Mouse (Mus musculus): ENCODE data around the gene Pbx3. TPM values are rescaled to one million over a fixed set of nuclear protein-coding genes. Genes with fewer than 3 reads are reported as not detected.

Gene Pbx3
- polyA plus RNA-seq, 1 experiment from 2014 or later, result 10.8 TPM

DNA sequence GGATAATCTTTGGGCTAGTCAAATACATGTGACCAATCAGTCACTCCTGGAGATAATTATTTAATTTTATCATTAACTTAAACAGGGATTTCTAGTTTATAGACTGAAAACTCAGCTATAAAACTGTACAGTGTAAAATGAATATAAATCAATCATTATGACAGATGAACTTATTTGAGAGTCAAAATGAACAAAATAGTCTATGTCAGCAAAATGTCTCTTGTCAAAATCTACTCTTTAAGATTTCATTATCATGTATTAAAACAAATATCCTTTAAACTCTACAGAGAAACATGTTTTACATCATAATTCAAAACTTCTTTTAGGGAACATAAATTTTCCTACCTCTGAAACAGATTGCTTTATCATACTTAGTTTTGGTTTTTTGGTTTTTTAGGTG, 20.9 kb downstream of the Pbx3 start:
- Histone ChIP-seq H3K4me3 (ENCODE audit: low read depth, low read length) (no peak overlapping the region), H3K4me1 (replicated peaks; ENCODE audit: control insufficient read depth, insufficient read depth, low read length) (no peaks in the 10 kb centered on the region), H3K27me3 (replicated peaks; ENCODE audit: control insufficient read depth, insufficient read depth, low read length) (no peaks in the 10 kb centered on the region), H3K36me3 (ENCODE audit: control insufficient read depth, insufficient read depth) (no peaks in the 10 kb centered on the region), H3K9me3 (ENCODE audit: control insufficient read depth) (no peaks in the 10 kb centered on the region), H3K4me2 (replicated peaks; ENCODE audit: low read depth) (no peak overlapping the region), H3K9ac (ENCODE audit: low read depth, low read length) (no peak overlapping the region), H3K27ac (ENCODE audit: low read depth, low read length) (no peak overlapping the region)
- ATAC-seq, result no peak
- no peak for TF ChIP-seq CTCF (IDR thresholded peaks at IDR 0.05; ENCODE audit: low read depth)

DNA sequence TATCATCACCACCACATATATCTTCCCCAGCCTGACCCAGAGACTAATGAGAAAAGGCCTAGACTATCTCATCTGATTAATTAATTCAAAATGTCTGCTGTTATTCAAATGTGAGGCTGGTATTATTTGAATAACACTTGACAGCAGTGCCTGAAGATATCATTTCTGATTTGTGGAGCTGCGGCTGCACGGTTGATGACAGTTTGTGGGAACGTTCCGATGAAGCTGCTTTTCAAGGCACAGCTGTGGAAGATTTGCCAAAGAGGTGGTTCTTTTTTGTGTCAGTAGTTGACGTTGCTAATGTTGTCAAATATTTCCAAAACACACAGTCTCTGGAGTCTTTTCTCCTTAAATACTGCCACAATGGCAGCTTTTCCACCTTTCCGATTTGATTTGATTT, 25.8 kb downstream of the Pbx3 start:
- no peak for TF ChIP-seq CTCF (IDR thresholded peaks at IDR 0.05; ENCODE audit: low read depth)
- WGBS, result 84% methylated on average over 6 of the region's 6 CpGs
- Histone ChIP-seq H3K27me3 (replicated peaks; ENCODE audit: control insufficient read depth, insufficient read depth, low read length) (no peaks in the 10 kb centered on the region), H3K9me3 (ENCODE audit: control insufficient read depth) (no peaks in the 10 kb centered on the region), H3K27ac (ENCODE audit: low read depth, low read length) (no peak overlapping the region), H3K36me3 (ENCODE audit: control insufficient read depth, insufficient read depth) (no peaks in the 10 kb centered on the region), H3K4me3 (ENCODE audit: low read depth, low read length) (no peak overlapping the region), H3K4me1 (replicated peaks; ENCODE audit: control insufficient read depth, insufficient read depth, low read length) (no peaks in the 10 kb centered on the region), H3K4me2 (replicated peaks; ENCODE audit: low read depth) (no peak overlapping the region), H3K9ac (ENCODE audit: low read depth, low read length) (no peak overlapping the region)
- ATAC-seq, result no peak

DNA sequence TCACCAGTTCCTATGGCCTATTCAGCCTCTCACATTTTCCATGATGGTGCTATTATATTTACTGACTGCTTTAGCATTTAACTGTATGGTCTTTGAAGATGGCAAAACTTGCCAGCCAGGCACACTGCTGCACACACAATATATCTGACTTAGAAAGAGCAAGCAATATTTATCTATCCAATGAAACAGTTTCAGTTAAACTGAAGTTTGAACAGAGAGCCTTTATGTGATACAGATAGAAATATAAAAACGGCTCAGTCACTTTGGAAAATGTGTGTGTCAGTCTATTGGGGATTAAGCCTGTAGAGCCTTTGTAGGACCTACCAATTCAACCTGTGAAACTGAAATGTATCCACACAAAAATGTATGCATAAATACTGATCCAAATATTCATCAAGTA, 74.3 kb downstream of the Pbx3 start:
- WGBS, result 75% methylated on average over 1 of the region's 1 CpGs
- no peaks in the 10 kb centered on the region for H3K36me3 ChIP-seq (ENCODE audit: control insufficient read depth, insufficient read depth)
- H3K4me1 ChIP-seq (replicated peaks; ENCODE audit: control insufficient read depth, insufficient read depth, low read length), result no peaks in the 10 kb centered on the region
- no peak overlapping the region for H3K4me2 ChIP-seq (replicated peaks; ENCODE audit: low read depth)
- no peak overlapping the region for H3K4me3 ChIP-seq (ENCODE audit: low read depth, low read length)
- no peaks in the 10 kb centered on the region for H3K9me3 ChIP-seq (ENCODE audit: control insufficient read depth)
- H3K27me3 ChIP-seq (replicated peaks; ENCODE audit: control insufficient read depth, insufficient read depth, low read length), result no peaks in the 10 kb centered on the region
- no peak for ATAC-seq
- no peak overlapping the region for H3K27ac ChIP-seq (ENCODE audit: low read depth, low read length)
- TF ChIP-seq CTCF (IDR thresholded peaks at IDR 0.05; ENCODE audit: low read depth), result no peak
- no peak overlapping the region for H3K9ac ChIP-seq (ENCODE audit: low read depth, low read length)

DNA sequence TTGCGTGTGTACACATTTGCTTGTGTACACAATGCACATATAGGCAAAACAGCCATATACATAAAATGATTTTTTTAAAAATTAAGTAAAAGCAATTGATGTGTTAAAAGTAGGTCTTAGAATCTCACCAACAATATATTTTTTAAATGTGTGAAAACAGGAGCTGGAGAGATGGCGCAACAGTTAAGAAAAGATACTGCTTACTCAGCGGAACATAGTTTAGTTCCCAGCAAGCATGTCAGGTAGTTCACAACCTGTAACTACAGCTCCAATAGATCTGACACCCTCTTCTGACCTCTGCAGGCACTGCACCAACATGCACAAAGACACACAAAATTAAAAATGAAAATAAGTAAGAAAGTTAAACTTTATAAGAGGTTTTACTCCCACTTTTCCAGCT, 74.7 kb downstream of the Pbx3 start:
- no peaks in the 10 kb centered on the region for H3K9me3 ChIP-seq (ENCODE audit: control insufficient read depth)
- no peak for TF ChIP-seq CTCF (IDR thresholded peaks at IDR 0.05; ENCODE audit: low read depth)
- ATAC-seq, result no peak
- no peaks in the 10 kb centered on the region for H3K36me3 ChIP-seq (ENCODE audit: control insufficient read depth, insufficient read depth)
- 96% methylated on average over 3 of the region's 3 CpGs for WGBS
- H3K9ac ChIP-seq (ENCODE audit: low read depth, low read length), result no peak overlapping the region
- H3K4me2 ChIP-seq (replicated peaks; ENCODE audit: low read depth), result no peak overlapping the region
- H3K27ac ChIP-seq (ENCODE audit: low read depth, low read length), result no peak overlapping the region
- H3K27me3 ChIP-seq (replicated peaks; ENCODE audit: control insufficient read depth, insufficient read depth, low read length), result no peaks in the 10 kb centered on the region
- no peak overlapping the region for H3K4me3 ChIP-seq (ENCODE audit: low read depth, low read length)
- no peaks in the 10 kb centered on the region for H3K4me1 ChIP-seq (replicated peaks; ENCODE audit: control insufficient read depth, insufficient read depth, low read length)

DNA sequence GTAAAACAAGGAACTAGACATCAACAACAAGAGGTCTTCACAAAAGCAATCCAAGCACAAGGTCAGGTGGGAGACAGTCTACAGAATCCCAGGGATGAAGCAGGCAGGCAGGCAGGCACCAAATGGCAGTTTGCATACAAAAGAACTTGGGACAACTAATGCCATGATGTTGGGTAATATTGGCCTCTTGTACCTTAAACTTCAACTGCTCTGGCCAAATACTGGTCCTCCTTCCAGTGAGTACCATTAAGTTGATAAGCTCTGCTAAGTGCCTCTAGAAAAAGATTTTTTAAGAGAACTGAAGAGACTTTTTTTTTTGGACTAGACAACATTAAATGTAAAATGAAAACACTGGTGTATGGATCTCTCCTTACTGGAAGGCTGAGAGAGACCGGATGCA, 83.2 kb downstream of the Pbx3 start:
- WGBS, result 88% methylated on average over 1 of the region's 1 CpGs
- Histone ChIP-seq H3K4me3 (ENCODE audit: low read depth, low read length) (no peak overlapping the region), H3K4me2 (replicated peaks; ENCODE audit: low read depth) (no peak overlapping the region), H3K4me1 (replicated peaks; ENCODE audit: control insufficient read depth, insufficient read depth, low read length) (no peaks in the 10 kb centered on the region), H3K27ac (ENCODE audit: low read depth, low read length) (no peak overlapping the region), H3K36me3 (ENCODE audit: control insufficient read depth, insufficient read depth) (no peaks in the 10 kb centered on the region), H3K9me3 (ENCODE audit: control insufficient read depth) (no peaks in the 10 kb centered on the region), H3K27me3 (replicated peaks; ENCODE audit: control insufficient read depth, insufficient read depth, low read length) (no peaks in the 10 kb centered on the region), H3K9ac (ENCODE audit: low read depth, low read length) (no peak overlapping the region)
- TF ChIP-seq CTCF (IDR thresholded peaks at IDR 0.05; ENCODE audit: low read depth), result no peak
- no peak for ATAC-seq

DNA sequence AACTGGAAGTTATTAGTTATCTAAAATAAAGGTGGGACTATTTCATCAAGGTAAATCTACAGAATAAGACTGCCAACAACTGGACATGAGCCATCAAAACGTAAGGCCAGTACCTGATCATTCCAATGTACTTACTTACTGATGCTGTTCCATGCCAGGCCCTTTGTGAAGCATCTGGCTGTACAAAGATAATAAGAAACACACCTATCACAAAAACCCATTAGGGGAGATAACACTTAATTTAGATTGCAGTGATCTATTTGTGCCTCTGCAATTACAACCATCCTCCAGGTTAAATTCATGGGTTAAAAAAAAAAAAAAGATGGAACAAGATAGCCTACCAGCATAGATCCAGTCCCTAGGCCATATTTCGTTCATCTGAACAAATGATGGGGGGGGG, 88.7 kb downstream of the Pbx3 start:
- no peaks in the 10 kb centered on the region for H3K9me3 ChIP-seq (ENCODE audit: control insufficient read depth)
- no peaks in the 10 kb centered on the region for H3K27me3 ChIP-seq (replicated peaks; ENCODE audit: control insufficient read depth, insufficient read depth, low read length)
- WGBS, result 88% methylated on average over 2 of the region's 2 CpGs
- H3K36me3 ChIP-seq (ENCODE audit: control insufficient read depth, insufficient read depth), result no peaks in the 10 kb centered on the region
- no peak for ATAC-seq
- H3K27ac ChIP-seq (ENCODE audit: low read depth, low read length), result no peak overlapping the region
- no peak overlapping the region for H3K9ac ChIP-seq (ENCODE audit: low read depth, low read length)
- no peaks in the 10 kb centered on the region for H3K4me1 ChIP-seq (replicated peaks; ENCODE audit: control insufficient read depth, insufficient read depth, low read length)
- H3K4me2 ChIP-seq (replicated peaks; ENCODE audit: low read depth), result no peak overlapping the region
- H3K4me3 ChIP-seq (ENCODE audit: low read depth, low read length), result no peak overlapping the region
- TF ChIP-seq CTCF (IDR thresholded peaks at IDR 0.05; ENCODE audit: low read depth), result no peak

DNA sequence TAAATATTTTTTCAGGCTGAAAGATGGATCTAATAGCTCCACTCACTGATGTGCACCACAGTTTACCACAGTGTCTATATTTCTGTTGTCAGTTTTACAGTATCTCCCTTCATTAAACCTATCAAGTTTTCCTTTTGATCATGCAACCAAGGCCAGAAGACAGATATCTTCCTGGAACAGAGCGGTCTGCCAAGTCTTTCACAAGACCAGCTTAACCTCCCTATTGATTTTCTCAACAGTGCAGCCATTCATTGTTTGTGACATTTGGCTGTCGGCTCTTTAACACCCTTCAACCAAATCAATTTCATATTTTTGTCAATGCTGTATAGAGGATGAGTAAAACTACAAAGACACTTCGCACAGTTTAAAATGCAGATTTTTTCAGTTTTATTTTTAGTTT, 91.9 kb downstream of the Pbx3 start:
- Histone ChIP-seq H3K9ac (ENCODE audit: low read depth, low read length) (no peak overlapping the region), H3K36me3 (ENCODE audit: control insufficient read depth, insufficient read depth) (no peaks in the 10 kb centered on the region), H3K27me3 (replicated peaks; ENCODE audit: control insufficient read depth, insufficient read depth, low read length) (no peaks in the 10 kb centered on the region), H3K9me3 (ENCODE audit: control insufficient read depth) (no peaks in the 10 kb centered on the region), H3K4me2 (replicated peaks; ENCODE audit: low read depth) (no peak overlapping the region), H3K4me3 (ENCODE audit: low read depth, low read length) (no peak overlapping the region), H3K4me1 (replicated peaks; ENCODE audit: control insufficient read depth, insufficient read depth, low read length) (no peaks in the 10 kb centered on the region), H3K27ac (ENCODE audit: low read depth, low read length) (no peak overlapping the region)
- WGBS, result 66% methylated on average over 3 of the region's 3 CpGs
- TF ChIP-seq CTCF (IDR thresholded peaks at IDR 0.05; ENCODE audit: low read depth), result no peak
- ATAC-seq, result no peak

Measured in intestine, postnatal 0 days (tissue).